Comparison of ENCODE assay signal across 21 mouse cellular contexts in genomic region chr10:88712359-88712758, GRCm38 (mm10). TPM values are rescaled to one million over a fixed set of nuclear protein-coding genes. Genes with fewer than 3 reads are reported as not detected.
A peak's percentile ranks its signal among the peaks of the same experiment; 100 is the strongest.
DNase-seq lines count a peak whose midpoint lies in the region; ATAC-seq and TF ChIP-seq lines count a peak whose summit lies in the region.
"Had no signal": no experiment of that assay in that cellular context is flagged by ENCODE, and none has a peak within 500 bp of the region (broad histone marks: within the 10 kb centered on the region; RNA-seq: fewer than 3 reads in every experiment).

No protein-coding gene starts in this region.

- dilution Hi-C loops in CH12.LX (cut with MboI; ENCODE audit: extremely low pct_ligation_motif_present, extremely low pct_unique_long_range_greater_than_20kb, low sequenced_read_pairs): no loop called here

- no peak overlapping the region for H3K27ac ChIP-seq in CH12.LX (ENCODE audit: insufficient read depth, low read depth)
- H3K27ac ChIP-seq in bone marrow macrophage, adult 2 months (ENCODE audit: insufficient read depth, low read depth, low read length): peak overlapping the region; percentile 77
- H3K27ac ChIP-seq: heart, embryonic 15.5 days; hindbrain, embryonic 10.5 days; limb, embryonic 13.5 days; liver, embryonic 15.5 days had no signal

- no peak for TF ChIP-seq POLR2A in CH12.LX (IDR thresholded peaks at IDR 0.05; ENCODE audit: low read depth, low read length)
- no peak for TF ChIP-seq POLR2A in bone marrow macrophage, adult 2 months (IDR thresholded peaks at IDR 0.05; ENCODE audit: borderline replicate concordance, low read depth, low read length)

- TF ChIP-seq CTCF in CH12.LX (conservative IDR thresholded peaks at IDR 0.05 in 1 of 2, IDR thresholded peaks at IDR 0.05 in 1 of 2; ENCODE audit: low read depth in 2 of 2, low read length in 2 of 2): no peak
- TF ChIP-seq CTCF in bone marrow macrophage, adult 2 months (IDR thresholded peaks at IDR 0.05; ENCODE audit: low read depth, low read length): no peak

- no peaks in the 10 kb centered on the region for H3K79me2 ChIP-seq in CH12.LX (replicated peaks; ENCODE audit: control insufficient read depth, extremely low read depth, insufficient read depth, poor library complexity, severe bottlenecking)

- H3K4me1 ChIP-seq in CH12.LX (ENCODE audit: control insufficient read depth in 1 of 2, insufficient read depth in 2 of 2): peaks cover 8 to 43% of the 10 kb centered on the region in 2 experiments
- peaks cover 39% of the 10 kb centered on the region for H3K4me1 ChIP-seq in bone marrow macrophage, adult 2 months (ENCODE audit: control insufficient read depth, insufficient read depth, low read length)
- H3K4me1 ChIP-seq: heart, embryonic 15.5 days; limb, embryonic 13.5 days; liver, embryonic 15.5 days had no signal

- ATAC-seq in megakaryocyte progenitor cell, adult 5-6 weeks (replicated peaks; ENCODE audit: poor library complexity): peak; percentile 76
- ATAC-seq: lung, postnatal 0 days; midbrain, embryonic 16.5 days had no signal

- intact Hi-C loops in heart, postnatal 14 days (cut with DNase I): no loop called here

- H3K9me3 ChIP-seq in CH12.LX (replicated peaks; ENCODE audit: low read length): no peaks in the 10 kb centered on the region
- H3K9me3 ChIP-seq: heart, embryonic 15.5 days; hindbrain, embryonic 10.5 days; limb, embryonic 13.5 days; liver, embryonic 15.5 days; megakaryocyte, embryonic 14.5 days had no signal

- in situ Hi-C loops in CH12.LX (cut with MboI; ENCODE audit: low pct_ligation_motif_present, low pct_unique_long_range_greater_than_20kb, low sequenced_read_pairs): no loop called here

- no peaks in the 10 kb centered on the region for H3K27me3 ChIP-seq in CH12.LX (replicated peaks)
- H3K27me3 ChIP-seq: heart, embryonic 15.5 days; limb, embryonic 13.5 days; liver, embryonic 15.5 days had no signal

- no peaks in the 10 kb centered on the region for H3K36me3 ChIP-seq in CH12.LX (replicated peaks in 1 of 2; ENCODE audit: control insufficient read depth in 1 of 2, insufficient read depth in 1 of 2, low read length in 1 of 2)
- H3K36me3 ChIP-seq: heart, embryonic 15.5 days; hindbrain, embryonic 10.5 days; limb, embryonic 13.5 days; liver, embryonic 15.5 days had no signal

- H3K4me3 ChIP-seq in CH12.LX (replicated peaks in 1 of 3; ENCODE audit: low read depth in 2 of 3, low read length in 2 of 3, poor library complexity in 1 of 3): no peak overlapping the region
- no peak overlapping the region for H3K4me3 ChIP-seq in bone marrow macrophage, adult 2 months (ENCODE audit: insufficient read depth, low read length)
- H3K4me3 ChIP-seq: heart, embryonic 15.5 days; hindbrain, embryonic 10.5 days; limb, embryonic 13.5 days; liver, embryonic 15.5 days; megakaryocyte, embryonic 14.5 days had no signal

- peak; percentile 49; the same call in 1 of the 2 replicates for TF ChIP-seq EP300 in CH12.LX (IDR thresholded peaks at IDR 0.05; ENCODE audit: low read length)

- H3K9ac ChIP-seq in CH12.LX (ENCODE audit: insufficient read depth, low read depth): no peak overlapping the region
- H3K9ac ChIP-seq: heart, embryonic 15.5 days; limb, embryonic 13.5 days; liver, embryonic 15.5 days had no signal

- TF ChIP-seq RAD21 in CH12.LX (IDR thresholded peaks at IDR 0.05; ENCODE audit: low read depth, low read length): no peak

- H3K4me2 ChIP-seq in CH12.LX (ENCODE audit: insufficient read depth, low read depth, poor library complexity, severe bottlenecking): peak overlapping the region; percentile 50; the same call in 1 of the 2 replicates
- H3K4me2 ChIP-seq: heart, embryonic 15.5 days; limb, embryonic 13.5 days; liver, embryonic 15.5 days had no signal

- peak; percentile 25 for DNase-seq in heart, adult 8-10 months (ENCODE audit: low spot score)
- no peak for DNase-seq in heart, postnatal 14 days
- peak; percentile 54 for DNase-seq in CH12.LX (ENCODE audit: extremely low read depth)
- no peak for DNase-seq in embryo, embryonic 9.5 days (ENCODE audit: extremely low spot score)
- DNase-seq in spleen, adult 12 weeks (ENCODE audit: low spot score): no peak
- no peak for DNase-seq in embryo, embryonic 11 days
- DNase-seq: B cell, adult 2 months; cerebellum, adult 9-11 months; kidney, adult 8-10 months; right cerebral cortex, postnatal 25 days had no signal

TF ChIP-seq in CH12.LX, 34 proteins besides CTCF, POLR2A, EP300 and RAD21:
- TF ChIP-seq RCOR1 (conservative IDR thresholded peaks at IDR 0.05; ENCODE audit: low read depth, low read length) (no peak), UBTF (IDR thresholded peaks at IDR 0.05; ENCODE audit: low read depth, low read length) (no peak), CHD2 (IDR thresholded peaks at IDR 0.05; ENCODE audit: low read length) (no peak), ZNF384 (IDR thresholded peaks at IDR 0.05; ENCODE audit: low read depth, low read length) (peak; percentile 97), JUND (conservative IDR thresholded peaks at IDR 0.05; ENCODE audit: low read depth, low read length) (no peak), HCFC1 (IDR thresholded peaks at IDR 0.05; ENCODE audit: low read depth, low read length) (no peak), PAX5 (IDR thresholded peaks at IDR 0.05; ENCODE audit: low read length) (no peak), MAZ (IDR thresholded peaks at IDR 0.05; ENCODE audit: low read depth, low read length) (no peak), MXI1 (IDR thresholded peaks at IDR 0.05; ENCODE audit: low read depth, low read length) (no peak), ELF1 (IDR thresholded peaks at IDR 0.05; ENCODE audit: low read depth, low read length) (no peak), JUN (IDR thresholded peaks at IDR 0.05; ENCODE audit: insufficient read depth, low read depth, low read length) (no peak), MEF2A (IDR thresholded peaks at IDR 0.05; ENCODE audit: borderline replicate concordance, low read depth, low read length) (no peak), ETS1 (conservative IDR thresholded peaks at IDR 0.05; ENCODE audit: low read depth, low read length) (peak; percentile 50; the same call in 1 of the 2 replicates), NELFE (IDR thresholded peaks at IDR 0.05; ENCODE audit: low read depth, low read length) (no peak), TBP (conservative IDR thresholded peaks at IDR 0.05; ENCODE audit: low read depth, low read length) (no peak), ZMIZ1 (IDR thresholded peaks at IDR 0.05; ENCODE audit: low read depth, low read length) (no peak), POLR2AphosphoS2 (IDR thresholded peaks at IDR 0.05; ENCODE audit: low read depth, low read length) (no peak), IRF4 (IDR thresholded peaks at IDR 0.05; ENCODE audit: low read depth, low read length) (peak; percentile 37; the same call in 1 of the 2 replicates), BHLHE40 (IDR thresholded peaks at IDR 0.05; ENCODE audit: low read depth, low read length) (0 out of 2 replicates have a peak, but pooled peaks have one; percentile 31), CHD1 (IDR thresholded peaks at IDR 0.05; ENCODE audit: low read depth, low read length) (no peak), USF2 (conservative IDR thresholded peaks at IDR 0.05; ENCODE audit: low read depth, low read length) (no peak), ZC3H11A (IDR thresholded peaks at IDR 0.05; ENCODE audit: low read depth, low read length) (no peak), MAFK (IDR thresholded peaks at IDR 0.05; ENCODE audit: insufficient replicate concordance, low read length) (peak; percentile 97), NRF1 (IDR thresholded peaks at IDR 0.05; ENCODE audit: low read depth, low read length) (no peak)

RNA-seq across cellular contexts. Expression of gene Arl1, which starts 18.3 kb away (rescaled TPM):
- total RNA-seq in heart, adult 8-10 months (2022): 10 to 100 TPM; 81.8 to 94.7 (median 91.7) TPM
- 10 to 100 TPM; 76.3 to 78.2 TPM for total RNA-seq in heart, postnatal 14 days (2021)
- 48.9 and 55.9 TPM in 2 replicates for total RNA-seq in CH12.LX (2012; rRNA removed)
- 143 and 156 TPM in 2 replicates for total RNA-seq in CH12.LX (2014; rRNA removed)
- 84.4 and 94.0 TPM in 2 replicates for polyA plus RNA-seq in CH12.LX (2012; ENCODE audit: insufficient read length, low read depth)
- polyA plus RNA-seq in bone marrow macrophage, adult 2 months (2012; ENCODE audit: insufficient read depth, insufficient read length, missing spikeins): 82.5 and 82.9 TPM in 2 replicates
- total RNA-seq in megakaryocyte progenitor cell, adult 5-6 weeks (2015): 101 and 115 TPM in 2 replicates
- 104 and 116 TPM in 2 replicates for total RNA-seq in megakaryocyte progenitor cell, adult 5-6 weeks (2017)

RNA-seq across cellular contexts. Expression of gene Spic, which starts 27.5 kb away (rescaled TPM):
- under 1 TPM in 1 of 4 experiments, not detected in 3; 0.34 TPM for total RNA-seq in heart, adult 8-10 months (2022)
- under 1 TPM in 1 of 2 experiments, not detected in 1; 0.27 TPM for total RNA-seq in heart, postnatal 14 days (2021)
- total RNA-seq in CH12.LX (2012; rRNA removed) (0.08 and 0.13 TPM in 2 replicates), CH12.LX (2014; rRNA removed) (0.97 and 1.2 TPM in 2 replicates)
- 1.1 and 1.3 TPM in 2 replicates for polyA plus RNA-seq in CH12.LX (2012; ENCODE audit: insufficient read length, low read depth)
- 8.6 and 11.7 TPM in 2 replicates for polyA plus RNA-seq in bone marrow macrophage, adult 2 months (2012; ENCODE audit: insufficient read depth, insufficient read length, missing spikeins)
- total RNA-seq in megakaryocyte progenitor cell, adult 5-6 weeks (2015): 0.39 and 0.42 TPM in 2 replicates
- 0.07 and 0.62 TPM in 2 replicates for total RNA-seq in megakaryocyte progenitor cell, adult 5-6 weeks (2017)
- total RNA-seq: gastrocnemius, adult 8-10 months; left cerebral cortex, adult 8-10 months had no signal
- polyA plus RNA-seq: hindbrain, embryonic 10.5 days; limb, embryonic 13.5 days; midbrain, embryonic 16.5 days had no signal

Comparison
In these comparisons a context has a peak if more than half of its experiments do, and no peak if none do; other contexts are left out.
1. DNase-seq: peak in heart, adult 8-10 months (single experiment) and CH12.LX (single experiment); none in heart, postnatal 14 days (0 of 2), embryo, embryonic 9.5 days (single experiment), spleen, adult 12 weeks (single experiment) and embryo, embryonic 11 days (single experiment).